Mouse (Mus musculus): ENCODE results near the gene Dlx2. TPM values are rescaled to one million over a fixed set of nuclear protein-coding genes. Genes with fewer than 3 reads are reported as not detected.
A peak's percentile ranks its signal among the peaks of the same experiment; 100 is the strongest.

Gene Dlx2
- 0.19 and 0.65 TPM in 2 replicates for polyA plus RNA-seq (2014; fragmentation: Nextera tagmentation; extraction: Ambion mirVana)

- Histone ChIP-seq H3K36me3 (ENCODE audit: control insufficient read depth, insufficient read depth, low read length) (no peaks in the 10 kb centered on the region), H3K4me3 (ENCODE audit: low read depth, low read length) (peak within 1 kb of the TSS; percentile 59), H3K9ac (ENCODE audit: low read depth, low read length) (0 out of 2 replicates have a peak within 1 kb of the TSS, but pooled peaks have one; percentile 22), H3K27ac (ENCODE audit: low read depth, low read length) (no peak within 1 kb of the TSS), H3K4me1 (replicated peaks; ENCODE audit: control insufficient read depth, insufficient read depth, low read length) (peaks cover 23% of the 10 kb centered on the region), H3K4me2 (peak within 1 kb of the TSS; percentile 98), H3K27me3 (replicated peaks; ENCODE audit: control insufficient read depth, insufficient read depth, low read length) (peaks cover 94% of the 10 kb centered on the region), H3K9me3 (ENCODE audit: control insufficient read depth, low read length) (no peaks in the 10 kb centered on the region)
- DNase-seq (ENCODE audit: low spot score) (peak; percentile 78), ATAC-seq (replicated peaks; ENCODE audit: low FRiP score) (0 out of 2 replicates have a peak, but pooled peaks have one; percentile 30)
- under 1% methylated on average over 37 of the region's 37 CpGs for WGBS
Observed at GRCm38 (mm10) chr2:71546640-71547071, at the start of gene Dlx2. TSS of gene Dlx2 (minus strand) at chr2:71546754.

GRCm38 (mm10) chr2:71594466-71594865 lies 47.9 kb upstream of the Dlx2 start:
- Histone ChIP-seq H3K4me1 (replicated peaks; ENCODE audit: control insufficient read depth, insufficient read depth, low read length) (no peaks in the 10 kb centered on the region), H3K4me3 (ENCODE audit: low read depth, low read length) (no peak overlapping the region), H3K27me3 (replicated peaks; ENCODE audit: control insufficient read depth, insufficient read depth, low read length) (peaks cover 3% of the 10 kb centered on the region; the same call in 1 of the 2 replicates), H3K9me3 (ENCODE audit: control insufficient read depth, low read length) (no peaks in the 10 kb centered on the region), H3K9ac (ENCODE audit: low read depth, low read length) (no peak overlapping the region), H3K27ac (ENCODE audit: low read depth, low read length) (no peak overlapping the region), H3K4me2 (no peak overlapping the region), H3K36me3 (ENCODE audit: control insufficient read depth, insufficient read depth, low read length) (no peaks in the 10 kb centered on the region)
- no peak for DNase-seq (ENCODE audit: low spot score)
- ATAC-seq (replicated peaks; ENCODE audit: low FRiP score): no peak
- WGBS: 54% methylated on average over 7 of the region's 7 CpGs

GRCm38 (mm10) chr2:71589114-71589513 lies 42.6 kb upstream of the Dlx2 start:
- no peaks in the 10 kb centered on the region for H3K4me1 ChIP-seq (replicated peaks; ENCODE audit: control insufficient read depth, insufficient read depth, low read length)
- 82% methylated on average over 9 of the region's 9 CpGs for WGBS
- no peaks in the 10 kb centered on the region for H3K9me3 ChIP-seq (ENCODE audit: control insufficient read depth, low read length)
- H3K27me3 ChIP-seq (replicated peaks; ENCODE audit: control insufficient read depth, insufficient read depth, low read length): no peaks in the 10 kb centered on the region
- H3K36me3 ChIP-seq (ENCODE audit: control insufficient read depth, insufficient read depth, low read length): no peaks in the 10 kb centered on the region
- ATAC-seq (replicated peaks; ENCODE audit: low FRiP score) (no peak), DNase-seq (ENCODE audit: low spot score) (no peak)
- H3K27ac ChIP-seq (ENCODE audit: low read depth, low read length): no peak overlapping the region
- no peak overlapping the region for H3K4me2 ChIP-seq
- no peak overlapping the region for H3K4me3 ChIP-seq (ENCODE audit: low read depth, low read length)
- no peak overlapping the region for H3K9ac ChIP-seq (ENCODE audit: low read depth, low read length)

GRCm38 (mm10) chr2:71581488-71581887 lies 34.9 kb upstream of the Dlx2 start:
- WGBS: 63% methylated on average over 5 of the region's 5 CpGs
- ATAC-seq (replicated peaks; ENCODE audit: low FRiP score): no peak
- peaks cover 18% of the 10 kb centered on the region for H3K27me3 ChIP-seq (replicated peaks; ENCODE audit: control insufficient read depth, insufficient read depth, low read length)
- peak overlapping the region; percentile 59 for H3K4me3 ChIP-seq (ENCODE audit: low read depth, low read length)
- H3K27ac ChIP-seq (ENCODE audit: low read depth, low read length): no peak overlapping the region
- H3K9me3 ChIP-seq (ENCODE audit: control insufficient read depth, low read length): no peaks in the 10 kb centered on the region
- no peak for DNase-seq (ENCODE audit: low spot score)
- peak overlapping the region; percentile 84 for H3K4me2 ChIP-seq
- H3K4me1 ChIP-seq (replicated peaks; ENCODE audit: control insufficient read depth, insufficient read depth, low read length): no peaks in the 10 kb centered on the region; the same call in 1 of the 2 replicates
- no peaks in the 10 kb centered on the region for H3K36me3 ChIP-seq (ENCODE audit: control insufficient read depth, insufficient read depth, low read length)
- H3K9ac ChIP-seq (ENCODE audit: low read depth, low read length): 0 out of 2 replicates have a peak overlapping the region, but pooled peaks have one; percentile 38

- H3K27ac ChIP-seq (ENCODE audit: low read depth, low read length): no peak overlapping the region
Observed at GRCm38 (mm10) chr2:71580632-71581466, 34.3 kb upstream of the Dlx2 start.

GRCm38 (mm10) chr2:71577059-71577458 lies 30.5 kb upstream of the Dlx2 start:
- no peak overlapping the region for H3K4me3 ChIP-seq (ENCODE audit: low read depth, low read length)
- no peaks in the 10 kb centered on the region for H3K36me3 ChIP-seq (ENCODE audit: control insufficient read depth, insufficient read depth, low read length)
- H3K9me3 ChIP-seq (ENCODE audit: control insufficient read depth, low read length): no peaks in the 10 kb centered on the region
- H3K4me1 ChIP-seq (replicated peaks; ENCODE audit: control insufficient read depth, insufficient read depth, low read length): no peaks in the 10 kb centered on the region; the same call in 1 of the 2 replicates
- H3K27me3 ChIP-seq (replicated peaks; ENCODE audit: control insufficient read depth, insufficient read depth, low read length): peaks cover 19% of the 10 kb centered on the region
- DNase-seq (ENCODE audit: low spot score): no peak
- 80% methylated on average over 2 of the region's 2 CpGs for WGBS
- H3K9ac ChIP-seq (ENCODE audit: low read depth, low read length): no peak overlapping the region
- no peak overlapping the region for H3K27ac ChIP-seq (ENCODE audit: low read depth, low read length)
- no peak overlapping the region for H3K4me2 ChIP-seq
- ATAC-seq (replicated peaks; ENCODE audit: low FRiP score): no peak

More at GRCm38 (mm10) chr2:71580632-71581466, 34.3 kb upstream of the Dlx2 start:
- Histone ChIP-seq H3K9ac (ENCODE audit: low read depth, low read length) (peak overlapping the region; percentile 38; the same call in 1 of the 2 replicates), H3K4me2 (peak overlapping the region; percentile 84), H3K4me1 (replicated peaks; ENCODE audit: control insufficient read depth, insufficient read depth, low read length) (no peaks in the 10 kb centered on the region; the same call in 1 of the 2 replicates), H3K36me3 (ENCODE audit: control insufficient read depth, insufficient read depth, low read length) (no peaks in the 10 kb centered on the region), H3K27me3 (replicated peaks; ENCODE audit: control insufficient read depth, insufficient read depth, low read length) (peaks cover 18% of the 10 kb centered on the region), H3K4me3 (ENCODE audit: low read depth, low read length) (peak overlapping the region; percentile 59), H3K9me3 (ENCODE audit: control insufficient read depth, low read length) (no peaks in the 10 kb centered on the region)
- ATAC-seq (replicated peaks; ENCODE audit: low FRiP score): no peak
- WGBS: 7% methylated on average over 50 of the region's 50 CpGs
- DNase-seq (ENCODE audit: low spot score): peak; percentile 61

- no peaks in the 10 kb centered on the region for H3K4me1 ChIP-seq (replicated peaks; ENCODE audit: control insufficient read depth, insufficient read depth, low read length)
- 0 out of 2 replicates have a peak, but pooled peaks cover 4% of the 10 kb centered on the region for H3K27me3 ChIP-seq (replicated peaks; ENCODE audit: control insufficient read depth, insufficient read depth, low read length)
- 36% methylated on average over 4 of the region's 4 CpGs for WGBS
- H3K36me3 ChIP-seq (ENCODE audit: control insufficient read depth, insufficient read depth, low read length): no peaks in the 10 kb centered on the region
- H3K9ac ChIP-seq (ENCODE audit: low read depth, low read length): no peak overlapping the region
- H3K9me3 ChIP-seq (ENCODE audit: control insufficient read depth, low read length): no peaks in the 10 kb centered on the region
- no peak overlapping the region for H3K27ac ChIP-seq (ENCODE audit: low read depth, low read length)
- no peak overlapping the region for H3K4me2 ChIP-seq
- ATAC-seq (replicated peaks; ENCODE audit: low FRiP score) (no peak), DNase-seq (ENCODE audit: low spot score) (no peak)
- H3K4me3 ChIP-seq (ENCODE audit: low read depth, low read length): no peak overlapping the region
Observed at GRCm38 (mm10) chr2:71573736-71574135, 27.2 kb upstream of the Dlx2 start.

GRCm38 (mm10) chr2:71566466-71566865 lies 19.9 kb upstream of the Dlx2 start:
- H3K27me3 ChIP-seq (replicated peaks; ENCODE audit: control insufficient read depth, insufficient read depth, low read length): no peaks in the 10 kb centered on the region; the same call in 1 of the 2 replicates
- no peaks in the 10 kb centered on the region for H3K36me3 ChIP-seq (ENCODE audit: control insufficient read depth, insufficient read depth, low read length)
- no peaks in the 10 kb centered on the region for H3K9me3 ChIP-seq (ENCODE audit: control insufficient read depth, low read length)
- H3K4me1 ChIP-seq (replicated peaks; ENCODE audit: control insufficient read depth, insufficient read depth, low read length): no peaks in the 10 kb centered on the region
- no peak overlapping the region for H3K9ac ChIP-seq (ENCODE audit: low read depth, low read length)
- ATAC-seq (replicated peaks; ENCODE audit: low FRiP score) (no peak), DNase-seq (ENCODE audit: low spot score) (no peak)
- H3K4me2 ChIP-seq: no peak overlapping the region
- no peak overlapping the region for H3K4me3 ChIP-seq (ENCODE audit: low read depth, low read length)
- no peak overlapping the region for H3K27ac ChIP-seq (ENCODE audit: low read depth, low read length)
- 64% methylated on average over 9 of the region's 9 CpGs for WGBS

Data from liver, embryonic 11.5 days (tissue).